Mouse (Mus musculus) gonadal fat pad, adult 2 months (tissue): ENCODE measurements around the gene Mon2. TPM values are rescaled to one million over a fixed set of nuclear protein-coding genes. Genes with fewer than 3 reads are reported as not detected.
"Not testable (repeated sequence)": the region's sequence is repeated elsewhere in the genome, so short reads cannot be mapped to it uniquely, and the experiment has no call there.

Source experiments
- DNase-seq: peaks from one replicate; pipeline ENCODE4 v3.0.0-alpha.2; 2012; ENCODE audit warnings: low read depth
- polyA plus RNA-seq: library from polyadenylated mRNA; depleted of rRNA; stranded (reverse); fragments of >200 nt; gene quantifications from 2 replicates; pipeline ENCODE4 v1.2.3, GENCODE M21; 2012

The Mon2 gene
- polyA plus RNA-seq, 1 experiment: 77.7 TPM

DNA sequence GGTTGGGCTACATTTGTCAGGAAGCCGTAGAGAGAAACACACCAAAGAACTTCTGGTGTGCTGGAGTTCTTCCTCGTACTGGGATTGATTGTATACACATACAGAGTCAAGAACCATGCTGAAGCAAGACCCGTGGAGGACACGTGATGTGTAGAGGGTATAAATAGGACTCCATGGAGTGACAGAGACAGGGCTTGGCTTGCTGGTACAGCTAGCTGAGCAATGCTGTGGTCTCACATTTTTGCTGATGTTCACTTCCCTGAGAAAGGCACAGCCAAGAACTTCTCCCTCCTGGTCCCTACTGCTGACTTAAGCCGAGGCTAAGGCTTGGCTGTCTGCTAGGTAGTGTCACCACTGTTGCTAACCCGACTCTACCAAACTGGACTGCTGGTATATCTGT lies 15.5 kb downstream of the Mon2 start:
- no peak for DNase-seq

DNA sequence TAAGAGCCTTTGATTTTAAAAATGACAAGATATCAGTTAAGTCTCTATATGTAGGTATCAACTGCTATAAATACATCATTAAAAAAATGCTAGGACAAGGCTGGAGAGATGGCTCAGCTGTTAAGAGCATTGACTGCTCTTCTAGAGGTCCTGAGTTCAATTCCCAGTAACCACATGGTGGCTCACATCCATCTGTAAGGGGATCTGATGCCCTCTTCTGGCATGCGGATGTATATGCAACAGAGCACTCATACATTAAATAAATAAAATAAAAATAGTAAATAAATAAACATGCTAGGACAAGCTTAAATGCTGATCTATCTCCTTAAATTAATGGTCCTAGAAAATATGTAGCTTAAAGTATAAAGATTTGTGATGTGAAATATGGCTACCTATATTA lies 19.2 kb downstream of the Mon2 start:
- DNase-seq: no peak

DNA sequence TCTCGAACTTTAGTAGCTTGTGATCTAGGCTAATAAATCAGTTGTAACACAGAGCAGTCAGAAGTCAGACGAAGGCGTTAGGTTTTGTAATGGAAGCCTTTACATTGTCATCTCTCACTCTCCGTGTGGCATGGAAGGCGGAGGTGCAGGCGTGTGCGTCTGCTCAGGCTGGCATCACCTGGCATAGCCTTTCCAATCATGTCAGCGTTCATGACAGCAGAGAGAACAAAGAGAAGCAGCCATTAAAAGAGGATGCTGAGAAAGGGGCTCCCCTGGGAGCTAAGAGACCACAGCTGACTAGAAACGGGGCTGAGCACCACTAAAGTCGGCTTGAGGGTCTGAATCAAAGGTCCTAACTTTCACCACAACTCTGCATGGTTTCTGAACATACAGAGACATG lies 19.8 kb downstream of the Mon2 start:
- DNase-seq: no peak

DNA sequence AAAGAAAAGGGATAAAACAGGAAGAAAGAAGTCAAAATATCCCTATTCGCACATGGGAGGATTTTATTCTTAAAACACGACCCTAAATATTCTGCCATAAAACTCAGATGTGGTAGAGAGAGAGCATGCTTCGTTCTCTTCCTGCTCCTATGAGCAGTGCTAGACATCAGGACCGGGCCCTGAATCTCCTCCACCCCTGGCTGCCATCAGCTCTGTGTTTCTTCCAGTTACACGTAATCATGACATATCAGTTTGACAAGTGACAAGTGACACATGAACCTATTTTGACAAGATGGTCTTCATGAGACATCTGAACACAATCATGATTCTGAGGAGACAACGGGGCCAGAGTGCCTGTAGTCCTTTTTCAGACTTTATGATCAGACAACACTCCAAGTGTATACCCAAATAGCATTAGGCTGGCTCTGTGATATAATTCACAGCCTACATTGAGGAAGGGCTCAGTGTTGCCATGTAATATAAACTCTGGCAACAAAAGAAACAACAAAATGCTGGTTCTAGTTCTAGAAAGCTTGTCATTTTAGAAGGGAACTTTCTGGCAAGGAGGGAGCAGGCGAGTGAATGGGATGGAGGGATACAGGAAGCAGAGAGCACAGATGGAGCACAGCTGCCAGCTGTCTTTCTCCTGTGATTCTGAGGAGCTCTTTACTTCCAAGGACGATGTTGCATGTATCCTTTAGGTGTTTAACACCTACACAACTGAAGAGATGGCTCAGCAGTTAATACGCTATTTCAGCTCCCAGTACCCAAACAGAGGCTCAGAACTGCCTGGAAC lies 20.9 kb downstream of the Mon2 start:
- no peak for DNase-seq

DNA sequence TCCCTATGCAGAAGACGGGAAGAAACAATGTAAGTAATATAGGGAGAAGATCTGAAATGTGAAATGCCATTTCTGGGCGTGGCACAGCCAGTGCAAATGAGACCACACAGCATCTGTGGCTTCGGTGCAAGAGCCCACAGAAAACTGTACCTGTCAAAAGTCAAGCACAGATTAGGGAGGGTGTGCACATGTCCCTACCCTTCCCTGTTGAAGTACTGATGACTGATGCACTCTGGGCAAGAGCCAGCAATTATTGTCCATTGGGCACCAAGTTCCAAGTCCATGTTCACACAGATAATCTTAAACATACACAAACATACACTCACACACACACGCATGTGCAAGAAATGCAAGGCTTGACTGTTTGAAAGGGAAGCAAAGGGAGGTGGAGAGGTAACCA lies 22.7 kb downstream of the Mon2 start:
- DNase-seq: no peak

DNA sequence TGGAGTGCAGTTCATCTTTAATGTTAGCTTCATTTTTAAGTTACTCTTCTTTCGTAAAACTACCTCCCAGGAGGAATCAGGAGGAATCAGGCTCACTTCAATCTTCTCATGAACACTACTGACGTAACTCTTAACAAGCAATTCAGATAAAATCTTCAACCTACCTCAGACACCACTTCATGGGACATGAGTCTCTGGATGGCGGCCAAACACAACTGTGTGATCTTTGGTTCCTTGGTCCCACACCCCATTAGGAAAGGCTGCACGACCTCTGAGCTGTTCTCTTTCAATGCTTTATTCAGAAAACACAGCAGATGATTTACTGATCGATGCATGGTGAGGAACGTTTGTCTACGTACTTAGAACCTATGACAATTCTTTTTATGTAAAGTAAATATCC lies 24.3 kb downstream of the Mon2 start:
- no peak for DNase-seq

DNA sequence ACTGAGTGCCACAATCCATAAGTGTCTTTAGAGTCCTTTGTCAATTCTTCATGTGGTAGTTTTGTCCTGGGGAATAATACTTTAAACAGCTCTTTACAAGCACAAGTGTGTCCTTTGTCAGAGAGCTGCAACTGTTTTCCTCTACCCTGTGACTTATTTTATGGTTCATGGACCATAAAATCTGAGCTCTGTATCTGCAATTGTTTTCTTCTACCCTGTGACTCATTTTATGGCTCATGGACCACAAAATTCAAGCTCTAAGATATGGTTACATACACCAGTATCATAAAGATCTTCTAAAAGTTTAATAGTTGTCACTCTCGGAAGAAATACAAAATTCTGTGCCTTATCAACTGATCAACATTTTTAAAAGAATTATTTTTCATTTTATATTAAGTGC lies 27.6 kb downstream of the Mon2 start:
- DNase-seq: no peak

DNA sequence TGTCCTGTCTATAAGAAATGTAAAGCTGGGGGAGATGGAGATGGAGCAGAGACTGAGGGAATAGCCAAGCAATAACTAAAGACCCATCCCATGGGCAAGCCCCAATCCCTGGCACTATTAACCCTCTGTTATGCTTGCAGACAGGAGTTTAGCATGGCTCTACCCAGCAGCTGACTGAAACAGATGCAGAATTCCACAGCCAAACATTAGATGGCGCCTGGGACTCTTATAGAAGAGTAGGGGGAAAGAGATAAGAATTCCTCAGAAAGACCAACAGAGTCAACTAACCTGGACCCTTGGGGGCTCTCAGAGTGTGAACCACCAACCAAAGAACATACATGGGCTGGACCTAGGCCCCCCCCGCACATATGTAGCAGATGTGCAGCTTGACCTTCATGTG lies 36.4 kb downstream of the Mon2 start:
- DNase-seq: no peak

DNA sequence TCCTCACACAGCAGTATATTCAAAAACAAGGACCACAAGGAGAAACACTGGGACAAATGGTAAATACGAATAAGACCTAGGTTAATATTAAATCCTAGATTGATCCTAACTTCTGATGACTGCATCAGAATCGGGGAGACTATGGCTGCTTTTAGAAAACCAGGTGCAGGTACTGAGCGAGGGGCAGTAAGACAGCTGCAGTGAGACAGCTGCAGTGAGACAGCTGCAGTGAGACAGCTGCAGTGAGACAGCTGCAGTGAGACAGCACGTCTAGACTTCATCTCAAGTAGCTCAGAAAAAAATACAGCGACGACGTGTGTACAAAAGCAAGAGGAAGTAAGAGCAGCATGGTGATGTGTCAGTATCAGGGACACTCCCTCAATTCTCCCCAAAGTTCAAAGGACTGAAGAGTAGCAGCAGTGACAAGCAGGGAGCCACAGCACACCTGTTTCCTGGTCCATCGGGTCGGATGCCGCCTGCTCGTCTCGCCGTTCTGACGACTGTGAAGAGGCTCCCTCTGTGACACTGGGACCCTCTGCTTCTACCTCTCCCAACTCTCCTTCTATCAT lies 44.1 kb downstream of the Mon2 start:
- DNase-seq: no peak

DNA sequence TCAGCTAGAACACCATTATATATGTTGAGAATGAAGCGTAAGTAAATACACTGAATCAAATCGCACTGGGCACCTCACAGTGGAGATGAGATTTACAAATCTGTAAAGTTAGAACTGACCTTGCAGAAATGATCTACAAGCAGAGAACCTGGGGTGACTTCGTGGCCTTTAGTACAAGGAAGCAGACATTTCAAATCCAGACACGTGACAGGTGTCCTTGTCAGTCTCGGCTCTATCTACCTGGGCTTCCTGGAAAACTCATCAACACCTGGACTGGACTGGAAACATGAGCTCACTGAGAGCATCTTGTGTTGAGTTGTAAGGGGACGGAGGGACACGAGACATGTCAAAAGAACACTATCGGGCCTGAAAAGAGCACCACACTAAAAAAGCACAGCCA lies 44.9 kb downstream of the Mon2 start:
- no peak for DNase-seq

DNA sequence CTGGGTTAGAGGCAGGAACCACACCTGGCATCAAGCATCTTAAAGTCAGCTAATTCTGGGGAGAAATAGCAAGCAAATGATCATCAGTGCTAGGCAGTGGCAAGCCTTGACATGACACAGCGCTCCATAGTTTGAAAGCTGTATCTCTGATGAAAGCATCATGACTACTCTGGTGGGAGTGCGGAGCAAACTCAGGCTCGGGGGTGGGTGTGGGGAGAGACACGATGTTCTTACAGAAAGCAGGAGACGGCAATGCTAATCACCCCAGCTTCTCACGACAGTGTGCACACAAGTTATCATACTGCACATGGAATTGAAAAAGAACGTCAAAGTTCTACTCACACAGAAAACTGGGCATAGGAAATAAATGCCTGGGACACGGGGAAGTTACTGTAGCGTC lies 45.7 kb downstream of the Mon2 start:
- no peak for DNase-seq

DNA sequence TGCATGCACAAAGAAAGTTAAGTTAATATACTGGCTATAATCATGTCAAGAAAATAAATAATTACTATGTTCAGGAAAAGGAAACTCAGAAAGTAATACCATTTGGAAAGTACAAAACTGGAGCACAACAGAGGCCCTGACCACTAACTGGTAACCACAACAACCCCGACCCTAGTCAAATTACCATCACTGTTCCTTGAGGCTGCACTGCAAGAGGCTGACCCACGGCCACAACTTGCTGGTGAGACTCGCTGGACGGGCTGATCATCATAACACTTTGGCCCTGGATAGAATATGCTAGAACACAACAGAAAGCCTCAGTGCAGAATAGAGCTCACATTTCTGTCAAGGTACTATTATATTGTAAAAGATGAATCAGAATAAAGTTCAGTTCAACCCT lies 47.4 kb downstream of the Mon2 start:
- DNase-seq: no peak

DNA sequence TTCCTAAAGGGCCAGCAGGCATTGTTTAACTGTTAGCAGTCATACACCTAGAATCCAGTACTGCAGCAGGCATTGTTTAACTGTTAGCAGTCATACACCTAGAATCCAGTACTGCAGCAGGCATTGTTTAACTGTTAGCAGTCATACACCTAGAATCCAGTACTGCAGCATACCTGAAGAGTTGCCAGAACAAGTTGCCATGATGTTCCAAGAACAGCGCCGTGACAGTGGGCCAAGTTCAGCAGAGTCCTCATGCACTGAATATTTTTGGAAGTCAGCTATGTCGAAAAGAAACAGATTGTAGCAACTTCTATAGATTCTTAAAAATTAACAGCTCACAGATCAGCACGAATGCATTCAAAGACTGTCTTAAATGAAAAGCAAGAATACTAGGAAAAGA lies 49.6 kb downstream of the Mon2 start:
- DNase-seq: not testable (repeated sequence)

DNA sequence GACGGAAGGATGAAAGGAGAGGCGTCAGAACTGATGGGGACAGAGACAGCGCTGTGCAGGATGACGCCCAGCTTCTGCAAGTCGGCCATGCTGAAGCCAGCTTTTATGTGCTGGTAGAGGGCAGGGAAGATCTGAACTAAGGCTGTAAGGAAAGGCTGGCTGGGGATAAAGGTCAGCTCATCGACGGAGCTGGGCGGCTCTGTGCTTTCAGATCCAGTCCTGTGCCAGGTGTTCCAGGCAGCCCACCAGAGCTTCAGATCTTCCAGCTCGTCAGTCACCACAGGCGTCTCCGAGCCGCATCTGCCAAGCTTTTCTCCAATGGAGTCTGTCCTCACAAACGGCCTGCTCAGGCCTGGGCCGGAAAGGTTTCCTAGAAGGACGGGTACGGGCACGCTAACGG lies 62.9 kb downstream of the Mon2 start:
- no peak for DNase-seq

DNA sequence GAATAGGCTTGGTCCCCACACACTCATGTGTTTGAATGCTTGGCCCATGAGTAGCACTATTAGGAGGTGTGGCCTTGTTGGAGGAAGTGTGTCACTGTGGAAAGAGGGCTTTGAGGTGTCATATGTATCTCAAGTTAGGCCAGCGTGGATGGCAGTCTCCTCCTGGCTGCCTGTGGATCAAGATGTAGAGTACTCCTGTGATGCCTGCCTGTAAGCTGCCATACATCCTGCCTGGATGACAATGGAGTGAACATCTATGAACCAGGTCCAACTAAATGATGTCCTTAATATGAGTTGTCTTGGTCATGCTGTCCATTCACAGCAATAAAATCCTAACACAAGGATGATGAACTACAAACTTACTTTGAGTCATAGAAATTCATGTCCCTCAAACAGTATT lies 64.9 kb downstream of the Mon2 start:
- DNase-seq: no peak

DNA sequence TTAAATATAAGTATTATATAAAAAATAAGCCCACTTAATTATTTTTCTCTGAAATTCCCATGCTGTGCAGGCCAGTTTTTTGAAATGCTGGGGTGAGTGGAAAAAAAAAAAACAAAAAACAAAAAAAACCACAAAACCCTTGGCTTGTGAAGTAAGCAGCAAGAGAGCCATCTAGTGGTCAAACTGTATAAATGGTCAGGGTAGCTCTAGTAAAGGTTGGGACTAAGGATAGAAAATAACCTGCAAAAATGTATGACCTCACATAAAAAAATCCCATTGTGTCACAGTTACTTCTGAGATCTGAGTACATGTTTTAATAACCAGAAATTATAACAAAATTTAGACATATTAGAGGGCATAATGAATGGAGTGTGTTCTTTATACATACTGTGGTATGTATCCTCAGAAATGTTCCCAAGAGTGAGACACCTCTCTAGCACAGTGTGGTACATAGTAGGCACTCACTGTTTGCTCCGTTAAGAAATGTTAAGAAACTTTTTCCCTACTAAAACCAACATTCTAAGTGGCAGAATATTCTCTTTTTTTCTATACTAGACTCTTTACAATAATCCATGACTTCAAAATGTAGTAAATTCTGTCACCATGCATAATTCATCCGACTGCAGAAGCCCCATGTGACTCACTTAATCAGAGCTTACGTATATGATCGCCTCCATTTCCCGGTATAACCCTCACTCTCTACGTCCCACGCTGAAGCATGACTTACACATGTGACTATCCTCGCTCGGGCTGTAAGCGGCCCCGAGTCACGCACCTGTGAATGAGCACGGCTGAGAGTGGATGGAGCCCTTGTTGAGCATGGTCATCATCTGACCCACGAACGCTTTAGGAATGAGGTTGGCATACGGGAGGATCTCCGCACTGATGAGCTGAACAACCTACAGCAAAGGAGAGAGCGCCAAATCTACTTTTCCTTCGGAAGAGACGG lies 70.8 kb downstream of the Mon2 start:
- no peak for DNase-seq

DNA sequence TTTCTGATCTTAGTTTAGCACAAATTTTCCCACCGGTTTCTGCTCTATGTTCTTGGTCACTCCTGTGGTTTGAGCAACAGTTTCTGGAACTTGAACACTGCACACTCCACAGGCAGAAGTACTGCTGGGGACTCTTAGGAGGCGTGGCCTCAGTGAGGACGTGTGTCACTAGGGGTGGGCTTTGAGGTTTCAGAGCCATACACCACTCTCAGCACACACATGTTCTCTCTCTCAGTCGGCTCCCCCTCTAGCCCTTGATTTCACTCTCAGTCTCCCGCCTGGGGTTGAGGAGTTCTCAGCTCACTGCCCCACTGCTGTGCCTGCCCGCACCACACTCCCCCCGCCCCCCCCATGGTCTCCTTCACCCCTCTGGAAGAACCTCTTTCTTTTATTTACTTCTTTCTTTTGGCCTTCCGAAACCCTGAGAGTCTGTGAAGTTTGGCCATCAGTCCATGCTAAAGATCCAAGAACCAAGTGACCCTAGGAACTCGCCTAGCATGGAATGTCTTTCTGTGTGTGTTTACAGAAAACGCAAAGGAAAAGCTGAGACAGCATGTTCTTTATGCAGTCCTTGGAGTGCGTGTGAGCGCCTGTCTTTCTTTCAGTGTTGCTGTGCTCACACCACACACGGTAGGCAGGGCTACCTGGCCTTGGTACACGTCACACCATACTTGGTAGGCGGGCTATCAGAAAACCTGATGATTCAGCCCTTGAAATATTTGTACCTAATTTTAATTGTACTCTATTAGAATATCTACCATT lies 71.6 kb downstream of the Mon2 start:
- DNase-seq: no peak

DNA sequence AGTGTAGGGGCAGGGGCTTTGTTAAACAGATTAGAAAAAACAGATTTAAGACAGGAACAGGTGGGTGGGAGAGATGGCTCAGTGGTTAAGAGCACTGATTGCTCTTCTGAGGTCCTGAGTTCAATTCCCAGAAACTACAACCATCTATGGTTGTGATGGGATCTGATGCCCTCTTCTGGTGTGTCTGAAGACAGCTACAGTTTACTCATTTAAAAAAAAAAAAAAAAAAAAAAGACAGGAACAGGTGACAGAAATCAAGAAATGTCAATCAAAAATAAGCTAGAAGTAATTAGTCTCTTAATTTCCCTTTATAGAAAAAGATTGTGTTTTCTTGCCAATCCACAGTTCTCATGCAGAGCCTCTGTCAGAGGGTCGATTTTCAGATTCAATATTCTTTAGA lies 74.3 kb downstream of the Mon2 start:
- DNase-seq: no peak

DNA sequence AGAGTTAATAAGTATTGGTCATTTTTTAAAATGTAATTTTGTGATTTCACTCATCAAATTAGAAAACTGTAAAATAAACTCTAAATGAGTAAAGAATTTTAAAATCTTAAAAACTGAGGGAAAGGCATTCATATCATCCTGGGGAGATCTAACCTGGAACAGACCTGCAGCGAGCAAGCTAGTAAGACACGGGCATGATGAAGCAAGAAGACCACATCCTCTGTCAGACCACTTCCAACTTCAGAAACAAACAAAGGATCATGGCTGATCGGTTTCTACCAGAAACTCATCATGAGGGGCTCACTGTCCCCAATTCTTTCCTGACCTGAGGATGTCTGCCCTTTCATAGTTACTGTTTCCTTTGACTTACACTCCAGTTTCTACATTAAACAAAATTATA lies 74.9 kb downstream of the Mon2 start:
- DNase-seq: no peak

DNA sequence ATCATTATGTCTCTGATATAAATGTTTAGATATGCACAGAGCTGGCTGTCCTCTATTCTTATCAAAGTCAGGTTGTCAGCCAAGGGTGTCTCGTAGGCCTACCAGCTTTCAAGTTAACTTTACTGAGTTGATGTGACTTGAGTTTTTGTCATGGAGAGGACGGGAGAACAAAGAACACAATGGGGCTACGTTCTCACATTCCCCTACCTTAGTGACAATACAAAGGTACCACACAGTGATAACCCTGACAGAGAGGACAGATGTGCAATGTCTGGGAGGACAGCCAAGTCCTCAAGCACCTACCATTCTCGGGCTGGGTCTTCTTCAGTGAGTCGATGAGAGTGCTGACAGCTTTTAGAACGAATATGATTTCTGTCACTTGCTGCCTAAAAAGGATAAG lies 76.9 kb downstream of the Mon2 start:
- DNase-seq: no peak

DNA sequence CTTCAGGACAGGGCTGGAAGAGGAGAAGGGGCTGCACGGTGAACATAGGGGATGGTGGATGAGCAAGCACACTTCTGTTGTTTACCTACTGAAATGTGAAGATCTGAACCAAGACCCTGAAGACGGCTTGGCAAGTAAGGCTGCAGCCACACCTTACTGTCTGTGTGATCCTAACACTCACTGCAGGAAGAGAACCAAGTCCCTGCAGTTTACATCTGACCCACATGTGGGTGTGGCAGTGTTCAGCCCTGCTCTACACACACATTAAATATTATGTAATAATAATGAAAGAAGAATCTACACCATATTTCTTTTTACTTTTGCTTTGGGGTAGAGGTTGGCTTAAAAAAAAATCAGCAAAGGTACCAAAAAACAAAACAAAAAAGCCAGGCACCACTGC lies 78.5 kb downstream of the Mon2 start:
- DNase-seq: no peak
